Mouse (Mus musculus): ENCODE measurements around the gene 2300009A05Rik. TPM values are rescaled to one million over a fixed set of nuclear protein-coding genes. Genes with fewer than 3 reads are reported as not detected.

Gene 2300009A05Rik
- polyA plus RNA-seq, 1 experiment from 2014 or later = 40.5 TPM

Other genes with a start within 250 kb of the 2300009A05Rik start
- gene Map2k5, start 21.3 kb downstream of the 2300009A05Rik start, polyA plus RNA-seq (2016; fragmentation: Nextera tagmentation; extraction: Ambion mirVana) = 33.8 and 34.2 TPM in 2 replicates
- gene Iqch, start 203.2 kb upstream of the 2300009A05Rik start, polyA plus RNA-seq (2016; fragmentation: Nextera tagmentation; extraction: Ambion mirVana) = 0.04 and 0.14 TPM in 2 replicates
- 53.9 and 54.5 TPM in 2 replicates for gene Aagab, start 203.4 kb upstream of the 2300009A05Rik start, polyA plus RNA-seq (2016; fragmentation: Nextera tagmentation; extraction: Ambion mirVana)